Mouse (Mus musculus): ENCODE data around the gene Obscn.

- TF ChIP-seq CTCF (IDR thresholded peaks at IDR 0.05; ENCODE audit: extremely low read depth, insufficient read depth, insufficient read length, insufficient replicate concordance) (no peak), POLR2A (IDR thresholded peaks at IDR 0.05; ENCODE audit: low read depth, low read length) (no peak)
Measured at GRCm38 (mm10) chr11:59174189-59174838, 38.1 kb upstream of the Obscn start.

Measured in spleen, adult 2 months (tissue).